Mouse (Mus musculus) ZHBTc4 (cell line): ENCODE results near the gene Gbp6.
"Not testable (repeated sequence)": the region's sequence is repeated elsewhere in the genome, so short reads cannot be mapped to it uniquely, and the experiment has no call there.

Experiments
- DNase-seq: peaks from one replicate; pipeline ENCODE4 v3.0.0-alpha.2; 2011; ENCODE audit warnings: low read depth, low spot score

Gbp6 gene

GRCm38 (mm10) chr5:105293226-105294165 is at the start of gene Gbp6, which contains the start of gene Gm43302:
Gene Gbp6 (minus strand): TSS chr5:105293698.
Gene Gm43302 (minus strand): TSS chr5:105293695.
- DNase-seq, result not testable (repeated sequence)

- DNase-seq, result peak; percentile 43
Observed at GRCm38 (mm10) chr5:105341281-105341680, 47.8 kb upstream of the Gbp6 start.

- DNase-seq, result no peak
Observed at GRCm38 (mm10) chr5:105322543-105322942, 29.0 kb upstream of the Gbp6 start.

GRCm38 (mm10) chr5:105310941-105311340 is 17.4 kb upstream of the Gbp6 start:
- DNase-seq, result peak; percentile 6

GRCm38 (mm10) chr5:105309148-105309547 is 15.7 kb upstream of the Gbp6 start:
- not testable (repeated sequence) for DNase-seq

GRCm38 (mm10) chr5:105306946-105307345 is 13.4 kb upstream of the Gbp6 start:
- peak; percentile 56 for DNase-seq

- DNase-seq, result no peak
Observed at GRCm38 (mm10) chr5:105306159-105306581, 12.7 kb upstream of the Gbp6 start.

GRCm38 (mm10) chr5:105305671-105306070 is 12.2 kb upstream of the Gbp6 start:
- not testable (repeated sequence) for DNase-seq

- DNase-seq, result no peak
Observed at GRCm38 (mm10) chr5:105301963-105302362, 8.5 kb upstream of the Gbp6 start.

- no peak for DNase-seq
Observed at GRCm38 (mm10) chr5:105301531-105301930, 8.0 kb upstream of the Gbp6 start.

- DNase-seq, result no peak
Observed at GRCm38 (mm10) chr5:105295746-105296145, 2.2 kb upstream of the Gbp6 start.

GRCm38 (mm10) chr5:105292492-105292891 is 1.0 kb downstream of the Gbp6 start:
- no peak for DNase-seq

- DNase-seq, result not testable (repeated sequence)
Observed at GRCm38 (mm10) chr5:105290921-105291320, 2.6 kb downstream of the Gbp6 start.

- not testable (repeated sequence) for DNase-seq
Observed at GRCm38 (mm10) chr5:105260673-105261072, 32.8 kb downstream of the Gbp6 start.

- no peak for DNase-seq
Observed at GRCm38 (mm10) chr5:105252491-105252890, 41.0 kb downstream of the Gbp6 start.

GRCm38 (mm10) chr5:105244741-105245140 is 48.8 kb downstream of the Gbp6 start:
- DNase-seq, result not testable (repeated sequence)

- not testable (repeated sequence) for DNase-seq
Observed at GRCm38 (mm10) chr5:105240982-105241381, 52.5 kb downstream of the Gbp6 start.

- DNase-seq, result not testable (repeated sequence)
Observed at GRCm38 (mm10) chr5:105239483-105240047, 53.9 kb downstream of the Gbp6 start, which contains the start of gene Gbp10. Gene Gbp10 (minus strand): TSS chr5:105239533.

GRCm38 (mm10) chr5:105238402-105238801 is 55.1 kb downstream of the Gbp6 start:
- not testable (repeated sequence) for DNase-seq

- not testable (repeated sequence) for DNase-seq
Observed at GRCm38 (mm10) chr5:105236040-105236439, 57.5 kb downstream of the Gbp6 start.
